20 mouse cellular contexts compared by ENCODE assay signal in the genomic region with DNA sequence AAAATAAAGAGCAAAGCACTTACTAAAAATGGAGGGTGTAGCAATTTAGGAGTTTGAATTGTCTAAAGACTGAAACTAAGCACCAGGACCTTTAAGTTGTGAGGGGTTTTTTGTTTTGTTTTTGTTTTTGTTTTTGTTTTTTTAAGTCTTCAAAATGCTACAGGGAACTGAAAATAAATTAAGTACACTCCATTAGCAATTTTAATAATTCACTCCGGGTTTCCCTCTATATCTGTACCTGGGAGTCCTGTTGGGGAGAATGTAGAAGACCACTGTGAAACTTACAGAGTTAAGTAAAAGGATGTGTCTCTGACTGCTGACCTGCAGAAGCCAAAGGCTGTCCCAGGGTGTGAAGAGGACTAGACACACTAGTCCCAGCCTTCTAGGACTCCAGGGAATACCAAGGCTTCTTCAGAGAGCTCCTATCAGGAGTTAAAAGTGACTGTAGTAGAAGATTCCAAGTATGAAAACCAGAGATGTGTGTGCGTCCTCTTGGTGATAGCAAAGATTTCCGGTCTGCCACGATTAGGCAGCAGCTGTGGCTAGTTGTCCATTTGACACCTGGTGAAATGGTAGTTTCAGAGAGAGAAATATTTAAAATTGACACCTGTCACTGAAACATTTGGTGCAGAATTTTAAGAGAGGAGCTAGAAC. TPM values are rescaled to one million over a fixed set of nuclear protein-coding genes. Genes with fewer than 3 reads are reported as not detected.
A peak's percentile ranks its signal among the peaks of the same experiment; 100 is the strongest.
DNase-seq lines count a peak whose midpoint lies in the region; ATAC-seq lines count a peak whose summit lies in the region.
"Had no signal": no experiment of that assay in that cellular context is flagged by ENCODE, and none has a peak within 500 bp of the region (broad histone marks: within the 10 kb centered on the region; RNA-seq: fewer than 3 reads in every experiment).

No protein-coding gene starts in this region.

- DNase-seq in embryo, embryonic 10.5 days (ENCODE audit: low spot score): peak; percentile 65
- DNase-seq in embryo, embryonic 9.5 days (ENCODE audit: extremely low spot score): no peak
- DNase-seq in hindbrain, embryonic 14.5 days (ENCODE audit: low spot score): peak; percentile 32
- DNase-seq in neural tube, embryonic 10.5 days (ENCODE audit: extremely low spot score, low spot score): peak; percentile 40
- DNase-seq in naive thymus-derived CD4-positive, alpha-beta T cell, adult 2 months (ENCODE audit: low read depth): peak; percentile 33
- DNase-seq in spleen, postnatal 10 days (ENCODE audit: low spot score in 2 of 2): no peak
- DNase-seq: adrenal gland, postnatal 14 days; cerebellum, adult 11 months; kidney, adult 9 months; kidney, postnatal 25 days; right cerebral cortex, adult 18-20 months had no signal

- 5% methylated on average over 4 of the region's 4 CpGs for WGBS in hindbrain, embryonic 14.5 days
- WGBS in hindbrain, embryonic 16.5 days: 4% methylated on average over 4 of the region's 4 CpGs
- 2% methylated on average over 4 of the region's 4 CpGs for WGBS in neural tube, embryonic 15.5 days

- no peak overlapping the region for H3K4me2 ChIP-seq in hindbrain, embryonic 14.5 days (replicated peaks)
- no peak overlapping the region for H3K4me2 ChIP-seq in hindbrain, embryonic 16.5 days (ENCODE audit: low read length)
- no peak overlapping the region for H3K4me2 ChIP-seq in neural tube, embryonic 15.5 days

- no peak overlapping the region for H3K27ac ChIP-seq in hindbrain, embryonic 14.5 days
- H3K27ac ChIP-seq in hindbrain, embryonic 16.5 days (ENCODE audit: low read depth, low read length): no peak overlapping the region
- H3K27ac ChIP-seq in neural tube, embryonic 15.5 days (replicated peaks): no peak overlapping the region
- H3K27ac ChIP-seq: gastrocnemius, adult 2 months; lung, embryonic 15.5 days; midbrain, embryonic 12.5 days had no signal

- peaks cover 87% of the 10 kb centered on the region for H3K27me3 ChIP-seq in hindbrain, embryonic 14.5 days (ENCODE audit: control insufficient read depth, insufficient read depth, low read length)
- H3K27me3 ChIP-seq in hindbrain, embryonic 16.5 days (replicated peaks; ENCODE audit: control insufficient read depth, insufficient read depth, low read length): peaks cover 30% of the 10 kb centered on the region
- H3K27me3 ChIP-seq in neural tube, embryonic 15.5 days (replicated peaks): peaks cover 60% of the 10 kb centered on the region

- no peaks in the 10 kb centered on the region for H3K36me3 ChIP-seq in hindbrain, embryonic 14.5 days (replicated peaks; ENCODE audit: control insufficient read depth, insufficient read depth)
- no peaks in the 10 kb centered on the region for H3K36me3 ChIP-seq in hindbrain, embryonic 16.5 days (ENCODE audit: control insufficient read depth, insufficient read depth, low read length)
- no peaks in the 10 kb centered on the region for H3K36me3 ChIP-seq in neural tube, embryonic 15.5 days
- H3K36me3 ChIP-seq: G1E; heart, embryonic 12.5 days; lung, embryonic 15.5 days; midbrain, embryonic 12.5 days had no signal

- ATAC-seq in hindbrain, embryonic 14.5 days (ENCODE audit: low FRiP score): no peak
- ATAC-seq in hindbrain, embryonic 16.5 days: no peak
- ATAC-seq in neural tube, embryonic 15.5 days (ENCODE audit: low FRiP score): no peak

- no peak overlapping the region for H3K4me3 ChIP-seq in hindbrain, embryonic 14.5 days (replicated peaks; ENCODE audit: low read length)
- no peak overlapping the region for H3K4me3 ChIP-seq in hindbrain, embryonic 16.5 days (ENCODE audit: low read length)
- H3K4me3 ChIP-seq in neural tube, embryonic 15.5 days (replicated peaks): no peak overlapping the region

- no peaks in the 10 kb centered on the region for H3K9me3 ChIP-seq in hindbrain, embryonic 14.5 days (ENCODE audit: control insufficient read depth, low read length)
- H3K9me3 ChIP-seq in hindbrain, embryonic 16.5 days (ENCODE audit: control insufficient read depth, low read length): no peaks in the 10 kb centered on the region
- no peaks in the 10 kb centered on the region for H3K9me3 ChIP-seq in neural tube, embryonic 15.5 days (replicated peaks)
- H3K9me3 ChIP-seq: heart, embryonic 12.5 days; lung, embryonic 15.5 days; midbrain, embryonic 12.5 days had no signal

- no peak overlapping the region for H3K9ac ChIP-seq in hindbrain, embryonic 14.5 days
- H3K9ac ChIP-seq in hindbrain, embryonic 16.5 days (ENCODE audit: low read depth, low read length): no peak overlapping the region
- H3K9ac ChIP-seq in neural tube, embryonic 15.5 days (replicated peaks): no peak overlapping the region
- H3K9ac ChIP-seq: heart, embryonic 12.5 days; lung, embryonic 15.5 days; midbrain, embryonic 12.5 days had no signal

- H3K4me1 ChIP-seq in hindbrain, embryonic 14.5 days (replicated peaks; ENCODE audit: control insufficient read depth, insufficient read depth, low read length): peaks cover 11% of the 10 kb centered on the region; the same call in 1 of the 2 replicates
- H3K4me1 ChIP-seq in hindbrain, embryonic 16.5 days (ENCODE audit: control insufficient read depth, insufficient read depth, low read depth, low read length): peaks cover 7% of the 10 kb centered on the region
- H3K4me1 ChIP-seq in neural tube, embryonic 15.5 days: peaks cover 19% of the 10 kb centered on the region

RNA-seq across cellular contexts. Expression of a gene that starts 3.9 kb away (rescaled TPM):
- polyA plus RNA-seq in hindbrain, embryonic 14.5 days (2014; fragmentation: Nextera tagmentation; extraction: Ambion mirVana): 0.11 TPM in 1 of 2 replicates, not detected in the other
- polyA plus RNA-seq in hindbrain, embryonic 16.5 days (2015; fragmentation: Nextera tagmentation; extraction: Ambion mirVana): 0.06 and 0.14 TPM in 2 replicates
- polyA plus RNA-seq in neural tube, embryonic 15.5 days (2015; fragmentation: Nextera tagmentation; extraction: Ambion mirVana): 0.06 TPM in 1 of 2 replicates, not detected in the other
- polyA plus RNA-seq: inflammation-experienced regulatory T-cells, adult 6 months; liver, adult 2 months had no signal

RNA-seq across cellular contexts. Expression of a gene that starts 20.9 kb away (rescaled TPM):
- 31.3 and 34.3 TPM in 2 replicates for polyA plus RNA-seq in hindbrain, embryonic 14.5 days (2014; fragmentation: Nextera tagmentation; extraction: Ambion mirVana)
- polyA plus RNA-seq in hindbrain, embryonic 16.5 days (2015; fragmentation: Nextera tagmentation; extraction: Ambion mirVana): 14.0 and 15.6 TPM in 2 replicates
- 18.1 and 19.8 TPM in 2 replicates for polyA plus RNA-seq in neural tube, embryonic 15.5 days (2015; fragmentation: Nextera tagmentation; extraction: Ambion mirVana)

RNA-seq across cellular contexts. Expression of a gene that starts 25.5 kb away (rescaled TPM):
- 187 and 198 TPM in 2 replicates for polyA plus RNA-seq in hindbrain, embryonic 14.5 days (2014; fragmentation: Nextera tagmentation; extraction: Ambion mirVana)
- 177 and 182 TPM in 2 replicates for polyA plus RNA-seq in hindbrain, embryonic 16.5 days (2015; fragmentation: Nextera tagmentation; extraction: Ambion mirVana)
- polyA plus RNA-seq in neural tube, embryonic 15.5 days (2015; fragmentation: Nextera tagmentation; extraction: Ambion mirVana): 192 and 193 TPM in 2 replicates

Comparison
In these comparisons a context has a peak if more than half of its experiments do, and no peak if none do; other contexts are left out.
1. DNase-seq: peak in embryo, embryonic 10.5 days (single experiment), hindbrain, embryonic 14.5 days (single experiment), neural tube, embryonic 10.5 days (single experiment) and naive thymus-derived CD4-positive, alpha-beta T cell, adult 2 months (single experiment); none in embryo, embryonic 9.5 days (single experiment) and spleen, postnatal 10 days (0 of 2).